Mouse (Mus musculus) adrenal gland, postnatal 4 days (tissue): ENCODE data around the gene Gcn1l1. TPM values are rescaled to one million over a fixed set of nuclear protein-coding genes. Genes with fewer than 3 reads are reported as not detected.
"Not testable (repeated sequence)": the region's sequence is repeated elsewhere in the genome, so short reads cannot be mapped to it uniquely, and the experiment has no call there.

Experiments used
- DNase-seq, 2 experiments: peaks; one replicate each; pipeline ENCODE4 v3.0.0; 2021 to 2022; ENCODE audit warnings: low spot score in 2 of 2, mixed read lengths in 2 of 2
- long read RNA-seq, 2 experiments: library from polyadenylated mRNA; stranded (forward); transcript quantifications; one replicate each; pipeline ENCODE4 v2.0.0; 2021
- total RNA-seq, 2 experiments: library from RNA; stranded (reverse); gene quantifications; 2 replicates each; pipeline ENCODE4 v1.2.3; 2021

Gcn1l1 gene
- total RNA-seq, result 10 to 100 TPM; 83.5 to 87.5 TPM
- long read RNA-seq, experiment 1, partial matches to known transcripts, result 15 of 17 reads
- long read RNA-seq, experiment 1, other reads (novel, unspliced or antisense), result 2 of 17 reads
- long read RNA-seq, experiment 2, transcript Gcn1l1-210 (1 exons, 1,918 nt), result major isoform, 6 of 68 reads
- long read RNA-seq, experiment 2, partial matches to known transcripts, result 56 of 68 reads
- long read RNA-seq, experiment 2, other reads (novel, unspliced or antisense), result 5 of 68 reads

- DNase-seq, result peak in 1 of 2 experiments; percentile 57
These were observed at the start of gene Gcn1l1 for GRCm38 (mm10) chr5:115564737-115565393. Gcn1l1 (plus strand) TSS chr5:115565254.

GRCm38 (mm10) chr5:115516081-115516907 is 48.8 kb upstream of the Gcn1l1 start:
- DNase-seq, result no peak

GRCm38 (mm10) chr5:115516908-115517307 is 48.1 kb upstream of the Gcn1l1 start:
- DNase-seq, result no peak

- DNase-seq, result no peak
These were observed 47.6 kb upstream of the Gcn1l1 start for GRCm38 (mm10) chr5:115517501-115517900.

GRCm38 (mm10) chr5:115518214-115518613 is 46.8 kb upstream of the Gcn1l1 start:
- DNase-seq, result not testable (repeated sequence)

GRCm38 (mm10) chr5:115520325-115520869 is 44.7 kb upstream of the Gcn1l1 start:
- no peak for DNase-seq

GRCm38 (mm10) chr5:115521553-115522461 is 43.2 kb upstream of the Gcn1l1 start:
- no peak for DNase-seq

- no peak for DNase-seq
These were observed 42.5 kb upstream of the Gcn1l1 start for GRCm38 (mm10) chr5:115522531-115522930.

- no peak for DNase-seq
These were observed 42.0 kb upstream of the Gcn1l1 start for GRCm38 (mm10) chr5:115522981-115523499.

GRCm38 (mm10) chr5:115523971-115524370 is 41.1 kb upstream of the Gcn1l1 start:
- no peak for DNase-seq

GRCm38 (mm10) chr5:115524471-115524870 is 40.6 kb upstream of the Gcn1l1 start:
- no peak for DNase-seq

GRCm38 (mm10) chr5:115525416-115525815 is 39.6 kb upstream of the Gcn1l1 start:
- DNase-seq, result no peak

- DNase-seq, result no peak
These were observed 39.1 kb upstream of the Gcn1l1 start for GRCm38 (mm10) chr5:115525943-115526342.

- no peak for DNase-seq
These were observed 38.4 kb upstream of the Gcn1l1 start for GRCm38 (mm10) chr5:115526456-115527202.

- DNase-seq, result no peak
These were observed 36.9 kb upstream of the Gcn1l1 start for GRCm38 (mm10) chr5:115528128-115528527.

- DNase-seq, result no peak
These were observed 35.7 kb upstream of the Gcn1l1 start for GRCm38 (mm10) chr5:115529364-115529741.

- DNase-seq, result no peak
These were observed 35.2 kb upstream of the Gcn1l1 start for GRCm38 (mm10) chr5:115529742-115530446.

GRCm38 (mm10) chr5:115530447-115530809 is 34.6 kb upstream of the Gcn1l1 start:
- DNase-seq, result no peak

- DNase-seq, result no peak
These were observed 33.3 kb upstream of the Gcn1l1 start for GRCm38 (mm10) chr5:115531671-115532270.
